Mouse (Mus musculus): ENCODE measurements at regions not wholly inside any gene's neighbourhood (a gene's known extent, or its start where the extent isn't known, plus 50 kb on each side); places are given as distances from the start of the nearest gene placed in this dataset.

GRCm38 (mm10) chr5:54741440-54741839 lies 743.1 kb downstream of the Stim2 start:
- no peak for DNase-seq (ENCODE audit: low spot score in 2 of 2)

- DNase-seq (ENCODE audit: low spot score in 2 of 2) = no peak
These were observed 748.7 kb downstream of the Stim2 start for GRCm38 (mm10) chr5:54746973-54747372.

- DNase-seq (ENCODE audit: low spot score in 2 of 2) = no peak
These were observed 755.1 kb downstream of the Stim2 start for GRCm38 (mm10) chr5:54753372-54753771.

DNA sequence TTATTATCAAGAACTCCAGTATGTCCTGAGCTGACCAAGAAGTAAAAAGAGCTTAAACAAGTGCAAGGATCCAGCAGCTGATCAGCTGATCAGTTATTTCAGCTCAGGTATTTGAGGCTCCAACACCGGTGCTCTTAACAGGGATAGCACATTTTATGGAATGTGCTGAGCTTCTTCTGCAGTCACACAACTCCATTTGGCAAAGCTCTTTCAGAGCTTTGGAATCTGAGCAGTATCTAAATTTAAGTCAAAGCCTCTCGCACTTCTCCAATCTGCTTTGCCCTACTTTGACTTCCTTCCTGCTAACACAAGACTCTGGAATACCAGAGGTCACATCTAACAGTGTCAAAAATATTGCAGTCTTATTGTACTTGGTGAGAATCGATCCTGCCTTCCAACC lies 761.4 kb downstream of the Stim2 start:
- no peak for DNase-seq (ENCODE audit: low spot score in 2 of 2)

DNA sequence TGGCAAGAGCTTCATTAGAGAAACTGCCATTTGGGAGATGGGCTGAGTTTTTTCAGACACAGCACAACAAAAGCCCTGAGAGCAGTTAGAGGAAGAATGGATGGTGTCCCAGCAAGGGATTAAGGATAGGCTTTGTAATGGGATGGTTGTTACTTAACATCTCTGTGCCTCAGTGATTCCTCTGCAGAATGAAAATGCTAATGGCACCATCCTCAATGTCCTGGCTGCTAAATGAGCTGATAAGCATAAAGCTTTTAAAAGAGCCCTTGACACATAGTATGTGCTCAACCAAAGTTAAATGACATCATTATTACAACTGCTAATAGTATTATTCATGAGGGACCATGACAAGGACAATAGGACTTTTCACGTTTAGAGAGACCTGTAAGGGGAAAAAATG lies 764.7 kb downstream of the Stim2 start:
- no peak for DNase-seq (ENCODE audit: low spot score in 2 of 2)

DNA sequence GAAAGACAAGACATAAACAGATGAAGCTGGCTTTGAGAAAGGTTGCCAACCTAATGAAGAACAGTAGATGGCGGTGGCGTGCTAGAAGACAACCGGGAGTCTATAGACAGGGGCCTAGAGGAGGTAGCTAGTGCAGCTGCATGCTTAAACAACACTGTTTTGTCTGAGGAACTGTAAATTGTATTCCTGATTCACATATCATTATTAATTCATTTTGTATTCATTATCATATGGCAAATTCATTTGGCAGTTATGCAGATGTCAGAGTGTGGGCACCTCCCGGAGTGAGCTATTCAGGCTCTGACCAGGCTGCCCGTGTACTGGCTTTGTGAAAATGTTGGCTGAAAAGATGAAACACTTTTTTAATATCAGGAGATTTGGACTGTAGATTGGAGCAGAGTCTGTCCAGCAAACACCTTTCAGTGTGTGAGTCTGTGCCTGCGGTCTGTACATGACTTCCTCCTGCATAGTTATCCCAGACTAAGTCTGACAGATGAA lies 798.7 kb downstream of the Stim2 start:
- DNase-seq (ENCODE audit: low spot score in 2 of 2) = peak; percentile 28 to 68

DNA sequence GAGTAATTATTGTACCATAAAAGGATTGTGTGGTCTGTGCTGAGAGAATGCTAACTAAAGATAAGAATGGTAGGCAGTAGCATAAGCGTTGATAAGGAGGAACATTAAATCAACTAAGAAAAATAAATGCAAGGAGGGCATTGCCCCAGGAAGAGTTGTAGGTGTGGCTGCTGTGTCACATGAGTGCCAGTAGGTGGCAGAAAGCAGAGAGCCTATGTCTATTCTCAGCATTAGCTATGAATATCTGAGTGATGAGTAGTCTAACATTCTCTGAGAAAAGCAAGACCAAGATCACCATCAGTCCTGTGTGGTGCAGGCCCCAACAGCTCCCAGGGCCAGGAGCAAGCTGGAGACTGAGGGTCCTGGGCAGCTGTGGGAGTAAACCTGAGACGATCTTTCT lies 828.8 kb downstream of the Stim2 start:
- DNase-seq (ENCODE audit: low spot score in 2 of 2) = no peak

All from frontal cortex, postnatal 10 days (tissue).